Comparison of ENCODE assay signal across 7 mouse cellular contexts in genomic region chr10:30618918-30619210, GRCm38 (mm10). TPM values are rescaled to one million over a fixed set of nuclear protein-coding genes. Genes with fewer than 3 reads are reported as not detected.
DNase-seq lines count a peak whose midpoint lies in the region; ATAC-seq lines count a peak whose summit lies in the region.

No protein-coding gene starts in this region.

- H3K4me3 ChIP-seq in lung, embryonic 16.5 days (ENCODE audit: low read length): peak overlapping the region; percentile 78
- H3K4me3 ChIP-seq in forebrain, embryonic 14.5 days (ENCODE audit: low read depth, low read length): peak overlapping the region; percentile 64
- H3K4me3 ChIP-seq in limb, embryonic 15.5 days: peak overlapping the region; percentile 54
- peak overlapping the region; percentile 78 for H3K4me3 ChIP-seq in stomach, embryonic 16.5 days (replicated peaks; ENCODE audit: low read length)

- H3K4me2 ChIP-seq in lung, embryonic 16.5 days (ENCODE audit: low read depth, low read length): peak overlapping the region; percentile 84
- peak overlapping the region; percentile 78 for H3K4me2 ChIP-seq in forebrain, embryonic 14.5 days (ENCODE audit: low read length)
- peak overlapping the region; percentile 52 for H3K4me2 ChIP-seq in limb, embryonic 15.5 days
- H3K4me2 ChIP-seq in stomach, embryonic 16.5 days (ENCODE audit: low read depth, low read length): peak overlapping the region; percentile 90

- no peak for ATAC-seq in lung, embryonic 16.5 days (ENCODE audit: low read depth)
- ATAC-seq in forebrain, embryonic 14.5 days: no peak; the same call in 1 of the 2 replicates
- no peak for ATAC-seq in limb, embryonic 15.5 days (ENCODE audit: insufficient number of reproducible peaks, low FRiP score, low TSS enrichment, low read depth)
- ATAC-seq in stomach, embryonic 16.5 days (ENCODE audit: insufficient read depth, low FRiP score): no peak

- H3K36me3 ChIP-seq in lung, embryonic 16.5 days (ENCODE audit: control insufficient read depth, insufficient read depth, low read length): no peaks in the 10 kb centered on the region
- no peaks in the 10 kb centered on the region for H3K36me3 ChIP-seq in forebrain, embryonic 14.5 days (ENCODE audit: control insufficient read depth, insufficient read depth, low read length)
- H3K36me3 ChIP-seq in limb, embryonic 15.5 days: no peaks in the 10 kb centered on the region
- H3K36me3 ChIP-seq in stomach, embryonic 16.5 days (ENCODE audit: control insufficient read depth, insufficient read depth, low read length): no peaks in the 10 kb centered on the region

- H3K27me3 ChIP-seq in lung, embryonic 16.5 days (ENCODE audit: control insufficient read depth, insufficient read depth, low read depth, low read length): no peaks in the 10 kb centered on the region
- H3K27me3 ChIP-seq in forebrain, embryonic 14.5 days (replicated peaks; ENCODE audit: control insufficient read depth, insufficient read depth, low read length): no peaks in the 10 kb centered on the region
- H3K27me3 ChIP-seq in limb, embryonic 15.5 days: no peaks in the 10 kb centered on the region
- H3K27me3 ChIP-seq in stomach, embryonic 16.5 days (ENCODE audit: control insufficient read depth, insufficient read depth, low read length): no peaks in the 10 kb centered on the region

- peak overlapping the region; percentile 76 for H3K9ac ChIP-seq in lung, embryonic 16.5 days (ENCODE audit: low read length)
- H3K9ac ChIP-seq in forebrain, embryonic 14.5 days (ENCODE audit: low read length): peak overlapping the region; percentile 76
- H3K9ac ChIP-seq in limb, embryonic 15.5 days: no peak overlapping the region
- H3K9ac ChIP-seq in stomach, embryonic 16.5 days (ENCODE audit: low read length): peak overlapping the region; percentile 87; the same call in 1 of the 2 replicates

- 55% methylated on average over 3 of the region's 3 CpGs for WGBS in lung, embryonic 16.5 days
- 38% methylated on average over 3 of the region's 3 CpGs for whole genome bisulfite sequencing in forebrain, embryonic 14.5 days
- WGBS in limb, embryonic 15.5 days: 44% methylated on average over 3 of the region's 3 CpGs
- 53% methylated on average over 3 of the region's 3 CpGs for WGBS in stomach, embryonic 16.5 days

- peak overlapping the region; percentile 96; the same call in 1 of the 2 replicates for H3K27ac ChIP-seq in lung, embryonic 16.5 days (ENCODE audit: low read length)
- no peak overlapping the region for H3K27ac ChIP-seq in forebrain, embryonic 14.5 days (ENCODE audit: low read depth, low read length)
- H3K27ac ChIP-seq in limb, embryonic 15.5 days: peak overlapping the region; percentile 93
- peak overlapping the region; percentile 98; the same call in 1 of the 2 replicates for H3K27ac ChIP-seq in stomach, embryonic 16.5 days (ENCODE audit: low read length)

- 0 out of 2 replicates have a peak, but pooled peaks cover 3% of the 10 kb centered on the region for H3K4me1 ChIP-seq in lung, embryonic 16.5 days (replicated peaks; ENCODE audit: control insufficient read depth, insufficient read depth, low read length)
- no peaks in the 10 kb centered on the region; the same call in 1 of the 2 replicates for H3K4me1 ChIP-seq in forebrain, embryonic 14.5 days (ENCODE audit: control insufficient read depth, insufficient read depth, low read length)
- 0 out of 2 replicates have a peak, but pooled peaks cover 4% of the 10 kb centered on the region for H3K4me1 ChIP-seq in limb, embryonic 15.5 days
- no peaks in the 10 kb centered on the region for H3K4me1 ChIP-seq in stomach, embryonic 16.5 days (ENCODE audit: control insufficient read depth, insufficient read depth, low read length)

- no peaks in the 10 kb centered on the region for H3K9me3 ChIP-seq in lung, embryonic 16.5 days (ENCODE audit: control insufficient read depth, low read length)
- H3K9me3 ChIP-seq in forebrain, embryonic 14.5 days (replicated peaks; ENCODE audit: control insufficient read depth, low read length): no peaks in the 10 kb centered on the region
- H3K9me3 ChIP-seq in limb, embryonic 15.5 days: no peaks in the 10 kb centered on the region
- H3K9me3 ChIP-seq in stomach, embryonic 16.5 days (replicated peaks; ENCODE audit: control insufficient read depth, low read length): no peaks in the 10 kb centered on the region

- DNase-seq in lung, postnatal 10 days: no peak
- DNase-seq in forebrain, embryonic 14.5 days (ENCODE audit: low spot score): no peak
- DNase-seq in testis, postnatal 14 days (ENCODE audit: low spot score): no peak
- DNase-seq in yolk sac, embryonic 10.5 days (ENCODE audit: low spot score): no peak

RNA-seq across cellular contexts. Expression of gene Hint3, which starts 10.6 kb away (rescaled TPM):
- 26.2 and 27.1 TPM in 2 replicates for polyA plus RNA-seq in lung, embryonic 16.5 days (2015; fragmentation: Nextera tagmentation; extraction: Ambion mirVana)
- 17.9 and 19.1 TPM in 2 replicates for polyA plus RNA-seq in forebrain, embryonic 14.5 days (2014; fragmentation: Nextera tagmentation; extraction: Ambion mirVana)
- polyA plus RNA-seq in limb, embryonic 15.5 days (2015; fragmentation: Nextera tagmentation; extraction: Ambion mirVana): 21.1 and 21.3 TPM in 2 replicates
- polyA plus RNA-seq in stomach, embryonic 16.5 days (2015; fragmentation: Nextera tagmentation; extraction: Ambion mirVana): 33.0 and 36.3 TPM in 2 replicates

RNA-seq across cellular contexts. Expression of gene Trmt11, which starts 18.3 kb away (rescaled TPM):
- 25.0 and 25.5 TPM in 2 replicates for polyA plus RNA-seq in lung, embryonic 16.5 days (2015; fragmentation: Nextera tagmentation; extraction: Ambion mirVana)
- polyA plus RNA-seq in forebrain, embryonic 14.5 days (2014; fragmentation: Nextera tagmentation; extraction: Ambion mirVana): 21.4 and 23.9 TPM in 2 replicates
- 22.7 and 23.4 TPM in 2 replicates for polyA plus RNA-seq in limb, embryonic 15.5 days (2015; fragmentation: Nextera tagmentation; extraction: Ambion mirVana)
- 25.2 and 30.5 TPM in 2 replicates for polyA plus RNA-seq in stomach, embryonic 16.5 days (2015; fragmentation: Nextera tagmentation; extraction: Ambion mirVana)
